Mouse (Mus musculus): ENCODE data around the gene Lss. TPM values are rescaled to one million over a fixed set of nuclear protein-coding genes. Genes with fewer than 3 reads are reported as not detected.

Lss gene
- polyA plus RNA-seq, 1 experiment from 2014 or later: 9.5 TPM

DNA sequence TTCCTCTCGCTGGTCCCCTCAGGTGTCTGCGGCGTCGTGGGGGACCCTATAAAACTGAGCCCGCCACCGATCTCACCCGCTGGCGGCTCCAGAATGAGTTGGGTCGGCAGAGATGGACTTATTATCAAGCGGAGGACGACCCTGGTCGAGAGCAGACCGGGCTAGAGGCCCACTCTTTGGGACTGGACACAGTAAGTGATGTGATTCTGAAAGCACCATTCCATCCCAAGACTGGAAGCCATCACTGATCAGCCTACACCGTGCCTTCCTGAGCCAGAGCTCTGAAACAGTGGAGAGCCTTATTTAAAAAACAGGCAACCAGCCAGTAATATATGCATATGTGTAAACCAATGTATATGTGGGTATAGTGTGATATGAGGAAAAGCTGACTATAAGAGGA, 440 bp downstream of the Lss start:
- Histone ChIP-seq H3K27me3 (replicated peaks) (no peaks in the 10 kb centered on the region), H3K36me3 (peaks cover 35% of the 10 kb centered on the region), H3K4me1 (peaks cover 17% of the 10 kb centered on the region), H3K4me2 (peak overlapping the region; percentile 88), H3K9me3 (no peaks in the 10 kb centered on the region), H3K27ac (replicated peaks) (peak overlapping the region; percentile 61), H3K9ac (peak overlapping the region; percentile 85), H3K4me3 (peak overlapping the region; percentile 79)
- 2% methylated on average over 14 of the region's 14 CpGs for WGBS
- no peak for ATAC-seq (ENCODE audit: extremely low read depth, insufficient number of reproducible peaks, low FRiP score, low TSS enrichment)

DNA sequence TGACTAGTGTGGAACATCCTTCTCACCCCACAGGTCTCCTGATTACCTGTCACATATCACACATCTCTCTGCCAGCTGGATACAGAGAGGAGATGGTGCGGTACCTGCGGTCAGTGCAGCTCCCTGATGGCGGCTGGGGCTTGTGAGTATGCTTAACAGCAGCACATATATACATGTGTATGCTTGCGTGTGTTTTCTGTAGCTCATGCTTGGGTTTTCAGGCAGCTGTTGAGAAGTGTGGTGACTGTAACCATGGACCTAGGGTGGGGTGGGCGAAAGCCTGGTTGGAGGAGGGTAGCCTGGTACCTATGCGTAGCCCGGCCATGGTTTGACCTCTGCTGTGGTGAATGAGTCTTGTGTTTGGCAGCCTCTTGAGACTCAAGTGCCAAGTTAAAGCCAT, 4.1 kb downstream of the Lss start:
- Histone ChIP-seq H3K36me3 (peaks cover 71% of the 10 kb centered on the region), H3K27ac (replicated peaks) (no peak overlapping the region), H3K4me2 (no peak overlapping the region), H3K27me3 (replicated peaks) (no peaks in the 10 kb centered on the region), H3K4me3 (no peak overlapping the region), H3K9ac (no peak overlapping the region), H3K9me3 (no peaks in the 10 kb centered on the region), H3K4me1 (peaks cover 14% of the 10 kb centered on the region)
- WGBS: 95% methylated on average over 7 of the region's 7 CpGs
- ATAC-seq (ENCODE audit: extremely low read depth, insufficient number of reproducible peaks, low FRiP score, low TSS enrichment): no peak

DNA sequence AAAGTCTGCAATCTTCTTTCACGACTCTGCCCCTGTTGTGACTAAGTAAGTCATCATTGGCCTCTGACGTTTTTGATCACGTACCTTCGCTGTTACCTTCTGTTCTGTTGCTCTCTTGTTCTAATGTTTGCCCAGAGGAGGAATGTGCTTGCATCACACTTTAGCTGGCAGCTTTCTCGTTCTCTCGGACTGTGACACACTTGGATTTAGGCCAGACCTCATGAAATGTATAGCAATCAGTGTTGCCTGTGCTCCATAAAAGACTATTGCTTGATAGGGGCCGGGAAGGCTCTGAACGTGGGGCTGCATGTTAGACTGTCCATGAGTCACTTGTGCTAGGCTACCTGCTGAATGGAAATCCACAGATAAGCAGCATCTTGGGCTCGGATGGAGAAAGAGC, 6.2 kb downstream of the Lss start:
- Histone ChIP-seq H3K4me1 (peaks cover under 1% of the 10 kb centered on the region; the same call in 1 of the 2 replicates), H3K36me3 (peaks cover 92% of the 10 kb centered on the region), H3K9ac (no peak overlapping the region), H3K27ac (replicated peaks) (no peak overlapping the region), H3K4me2 (no peak overlapping the region), H3K4me3 (no peak overlapping the region), H3K9me3 (no peaks in the 10 kb centered on the region), H3K27me3 (replicated peaks) (no peaks in the 10 kb centered on the region)
- WGBS: 71% methylated on average over 9 of the region's 9 CpGs
- no peak for ATAC-seq (ENCODE audit: extremely low read depth, insufficient number of reproducible peaks, low FRiP score, low TSS enrichment)

DNA sequence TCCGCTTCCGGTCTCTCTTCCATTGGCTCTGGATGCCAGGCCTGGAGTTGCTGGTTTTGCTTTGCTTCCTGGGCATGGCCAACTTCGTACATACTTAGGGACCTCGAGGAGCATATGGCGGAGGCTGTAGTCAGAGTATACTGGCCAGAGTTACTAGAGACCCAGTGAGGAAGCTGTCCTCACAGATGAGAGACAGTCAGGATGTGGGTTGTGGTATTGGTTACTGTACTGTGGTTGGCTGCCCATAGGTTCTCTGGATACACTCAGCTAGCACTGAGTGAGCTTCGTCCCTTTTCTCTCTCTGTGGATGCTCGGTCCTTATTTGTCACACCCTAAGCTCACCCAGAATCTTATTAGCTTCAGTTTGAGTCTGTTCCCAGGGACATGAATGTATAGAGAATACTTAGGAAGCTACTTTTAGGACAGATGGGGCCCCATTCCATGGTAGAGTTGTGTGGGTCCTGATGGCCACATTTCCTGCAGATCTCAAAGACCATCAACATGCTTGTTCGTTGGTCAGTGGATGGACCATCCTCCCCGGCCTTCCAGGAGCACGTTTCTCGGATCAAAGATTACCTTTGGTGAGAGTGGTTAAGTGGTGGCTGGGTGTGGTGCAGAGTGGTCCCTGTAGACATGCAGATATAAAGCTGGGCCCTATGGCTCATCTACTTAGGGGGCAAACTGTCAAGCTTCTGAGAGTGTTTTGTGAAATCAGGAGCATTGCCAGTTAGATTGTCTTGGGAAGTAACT, 10.1 kb downstream of the Lss start:
- H3K9ac ChIP-seq: no peak overlapping the region
- no peak overlapping the region for H3K27ac ChIP-seq (replicated peaks)
- H3K36me3 ChIP-seq: peaks cover 99% of the 10 kb centered on the region
- no peak for ATAC-seq (ENCODE audit: extremely low read depth, insufficient number of reproducible peaks, low FRiP score, low TSS enrichment)
- H3K4me2 ChIP-seq: no peak overlapping the region
- H3K9me3 ChIP-seq: no peaks in the 10 kb centered on the region
- WGBS: 88% methylated on average over 11 of the region's 11 CpGs
- no peaks in the 10 kb centered on the region for H3K27me3 ChIP-seq (replicated peaks)
- no peak overlapping the region for H3K4me3 ChIP-seq
- H3K4me1 ChIP-seq: no peaks in the 10 kb centered on the region

DNA sequence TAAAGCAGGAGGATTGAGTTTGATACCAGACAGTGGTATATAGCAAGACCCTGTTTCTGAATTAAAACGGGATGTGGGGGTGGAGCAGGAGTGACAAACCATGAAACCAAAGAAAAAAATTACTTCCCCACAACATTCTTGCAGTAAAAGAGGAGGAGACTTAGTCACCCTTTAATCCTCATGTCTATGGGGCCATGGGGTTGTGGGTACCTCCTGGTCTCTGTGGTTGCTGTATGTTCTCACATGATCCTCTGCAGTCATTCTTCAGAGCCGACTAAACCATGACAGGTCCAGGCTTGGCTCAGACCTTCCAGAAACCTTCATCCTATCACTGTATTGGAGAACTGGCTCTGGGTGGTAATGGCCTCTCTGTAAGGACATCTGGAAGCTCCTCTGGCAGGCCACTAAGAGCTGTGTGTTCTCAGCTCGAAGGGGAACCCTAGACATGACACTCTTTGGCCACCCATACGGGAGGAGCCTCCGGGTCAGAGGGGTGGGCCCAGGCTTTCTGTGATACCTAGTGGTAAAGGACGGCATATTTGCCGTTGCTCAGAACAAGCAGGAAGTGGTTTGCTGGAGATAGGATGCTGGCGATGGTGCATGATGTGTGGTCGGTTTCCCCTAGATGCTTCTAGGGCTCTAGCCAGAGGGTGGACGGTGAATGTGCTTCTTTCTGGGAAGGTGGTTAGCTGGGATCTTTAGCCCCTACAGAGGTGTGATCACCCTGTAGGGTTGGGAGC, 11.4 kb downstream of the Lss start:
- ATAC-seq (ENCODE audit: extremely low read depth, insufficient number of reproducible peaks, low FRiP score, low TSS enrichment): no peak
- Histone ChIP-seq H3K36me3 (peaks cover 99% of the 10 kb centered on the region), H3K4me3 (no peak overlapping the region), H3K4me1 (no peaks in the 10 kb centered on the region), H3K27me3 (replicated peaks) (no peaks in the 10 kb centered on the region), H3K4me2 (no peak overlapping the region), H3K9me3 (no peaks in the 10 kb centered on the region), H3K9ac (no peak overlapping the region), H3K27ac (replicated peaks) (no peak overlapping the region)
- WGBS: 75% methylated on average over 10 of the region's 10 CpGs

DNA sequence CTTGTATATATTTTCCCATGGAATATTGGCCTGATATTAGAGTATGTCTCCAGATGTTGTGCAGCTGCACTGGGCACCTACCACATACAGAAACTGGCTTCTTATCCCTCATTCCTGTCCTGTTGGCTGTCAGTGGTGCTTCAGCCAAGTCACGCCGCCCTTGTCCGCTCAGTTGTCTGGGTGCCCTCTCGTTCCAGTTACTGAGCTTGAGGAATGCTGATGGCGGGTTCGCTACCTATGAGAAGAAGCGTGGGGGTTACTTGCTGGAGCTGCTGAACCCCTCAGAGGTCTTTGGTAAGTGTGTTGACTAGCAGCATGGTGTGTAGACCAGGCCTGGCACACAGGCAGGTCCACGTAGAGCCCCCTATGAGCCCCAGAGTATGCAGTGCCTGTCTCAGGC, 15.2 kb downstream of the Lss start:
- no peak for ATAC-seq (ENCODE audit: extremely low read depth, insufficient number of reproducible peaks, low FRiP score, low TSS enrichment)
- 88% methylated on average over 8 of the region's 8 CpGs for WGBS

DNA sequence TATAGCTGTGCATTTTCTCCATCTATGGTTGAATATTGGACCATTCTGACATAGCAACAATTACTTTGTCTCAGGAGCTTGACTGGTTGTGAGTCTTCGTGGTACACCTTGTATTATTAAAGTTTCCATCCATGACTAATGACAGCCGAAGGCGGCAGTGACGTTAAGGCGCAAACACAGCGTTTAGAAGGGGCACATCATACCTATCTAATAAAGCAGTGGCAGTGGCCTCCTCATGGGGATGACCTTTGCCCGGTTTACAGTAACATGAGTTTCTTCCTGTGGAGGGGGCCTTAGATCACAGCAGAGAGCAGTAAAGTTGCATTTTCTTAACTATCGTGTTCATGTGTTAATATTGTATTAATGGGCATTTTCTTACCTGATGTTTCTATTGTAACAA, 16.8 kb downstream of the Lss start:
- no peaks in the 10 kb centered on the region for H3K9me3 ChIP-seq
- peaks cover 100% of the 10 kb centered on the region for H3K36me3 ChIP-seq
- no peak overlapping the region for H3K27ac ChIP-seq (replicated peaks)
- H3K27me3 ChIP-seq (replicated peaks): no peaks in the 10 kb centered on the region
- H3K9ac ChIP-seq: no peak overlapping the region
- ATAC-seq (ENCODE audit: extremely low read depth, insufficient number of reproducible peaks, low FRiP score, low TSS enrichment): no peak
- no peaks in the 10 kb centered on the region for H3K4me1 ChIP-seq
- no peak overlapping the region for H3K4me3 ChIP-seq
- H3K4me2 ChIP-seq: no peak overlapping the region
- 89% methylated on average over 8 of the region's 8 CpGs for WGBS

More for the DNA sequence above, 15.2 kb downstream of the Lss start:
- H3K27ac ChIP-seq (replicated peaks): no peak overlapping the region
- H3K9me3 ChIP-seq: no peaks in the 10 kb centered on the region
- H3K4me2 ChIP-seq: no peak overlapping the region
- no peak overlapping the region for H3K9ac ChIP-seq
- no peaks in the 10 kb centered on the region for H3K27me3 ChIP-seq (replicated peaks)
- H3K36me3 ChIP-seq: peaks cover 100% of the 10 kb centered on the region
- no peaks in the 10 kb centered on the region for H3K4me1 ChIP-seq
- no peak overlapping the region for H3K4me3 ChIP-seq

DNA sequence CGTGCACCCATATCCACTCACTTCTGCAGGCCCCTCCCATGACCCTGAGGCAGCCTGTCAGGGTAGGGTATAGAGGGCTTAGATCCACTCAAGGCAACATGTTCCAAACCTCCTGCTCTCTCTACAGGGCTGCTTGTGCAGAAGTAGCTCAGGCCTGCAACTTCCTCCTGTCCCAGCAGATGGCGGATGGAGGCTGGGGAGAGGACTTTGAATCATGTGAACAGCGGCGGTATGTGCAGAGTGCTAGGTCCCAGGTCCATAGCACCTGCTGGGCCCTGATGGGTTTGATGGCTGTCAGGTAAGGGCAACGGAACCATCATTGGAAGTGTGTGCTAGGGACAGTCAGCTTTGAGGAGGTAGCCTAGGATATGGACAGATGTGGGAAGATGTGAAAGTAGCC, 19.1 kb downstream of the Lss start:
- no peaks in the 10 kb centered on the region for H3K4me1 ChIP-seq
- H3K9ac ChIP-seq: no peak overlapping the region
- H3K27me3 ChIP-seq (replicated peaks): no peaks in the 10 kb centered on the region
- WGBS: 87% methylated on average over 5 of the region's 5 CpGs
- H3K4me3 ChIP-seq: no peak overlapping the region
- no peak overlapping the region for H3K27ac ChIP-seq (replicated peaks)
- peaks cover 96% of the 10 kb centered on the region for H3K36me3 ChIP-seq
- H3K4me2 ChIP-seq: no peak overlapping the region
- H3K9me3 ChIP-seq: no peaks in the 10 kb centered on the region
- no peak for ATAC-seq (ENCODE audit: extremely low read depth, insufficient number of reproducible peaks, low FRiP score, low TSS enrichment)

DNA sequence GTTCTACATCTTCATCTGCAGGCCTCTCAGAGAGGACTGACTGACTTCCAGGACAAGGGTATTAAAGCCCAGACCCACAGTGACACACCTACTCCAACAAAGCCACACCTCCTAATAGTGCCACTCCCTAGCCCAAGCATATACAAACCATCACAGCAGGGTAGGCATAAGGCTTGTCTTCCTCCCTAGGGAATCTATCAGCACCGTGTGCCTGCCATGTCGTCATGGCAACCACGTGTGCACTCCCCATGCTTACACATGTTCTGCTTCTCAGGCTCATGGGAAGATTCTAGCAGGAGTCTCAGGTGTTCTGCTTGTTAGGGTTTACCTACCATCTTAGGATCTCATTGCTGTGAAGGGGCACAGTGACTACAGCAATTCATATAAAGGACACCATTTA, 20.2 kb downstream of the Lss start:
- Histone ChIP-seq H3K27ac (replicated peaks) (no peak overlapping the region), H3K27me3 (replicated peaks) (no peaks in the 10 kb centered on the region), H3K9ac (no peak overlapping the region), H3K4me1 (no peaks in the 10 kb centered on the region), H3K4me2 (no peak overlapping the region), H3K9me3 (no peaks in the 10 kb centered on the region), H3K4me3 (no peak overlapping the region), H3K36me3 (peaks cover 92% of the 10 kb centered on the region)
- WGBS: 83% methylated on average over 3 of the region's 3 CpGs
- ATAC-seq (ENCODE audit: extremely low read depth, insufficient number of reproducible peaks, low FRiP score, low TSS enrichment): no peak

DNA sequence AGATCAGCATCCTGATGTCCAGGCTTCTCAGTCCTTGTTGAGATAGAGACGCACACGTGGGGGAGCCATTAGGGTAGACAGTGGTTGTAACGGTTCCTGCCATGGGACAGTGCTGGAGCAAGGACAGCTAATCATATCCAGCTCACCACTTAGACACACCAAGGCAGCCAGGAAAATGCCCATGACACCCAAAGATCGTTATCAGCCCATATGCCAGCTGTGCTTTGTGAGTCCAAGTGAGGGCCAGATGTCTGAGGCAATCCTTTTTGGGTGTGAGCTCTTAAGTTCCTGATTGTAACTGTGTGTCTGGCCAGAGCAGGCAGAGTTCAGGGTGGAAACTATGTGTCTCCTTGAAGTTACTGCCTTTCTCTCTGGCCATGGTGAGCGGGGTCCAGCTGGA, 22.7 kb downstream of the Lss start:
- no peak overlapping the region for H3K4me3 ChIP-seq
- no peak overlapping the region for H3K27ac ChIP-seq (replicated peaks)
- H3K9me3 ChIP-seq: no peaks in the 10 kb centered on the region
- 85% methylated on average over 5 of the region's 5 CpGs for WGBS
- no peaks in the 10 kb centered on the region for H3K4me1 ChIP-seq
- no peak overlapping the region for H3K4me2 ChIP-seq
- no peak for ATAC-seq (ENCODE audit: extremely low read depth, insufficient number of reproducible peaks, low FRiP score, low TSS enrichment)
- H3K36me3 ChIP-seq: peaks cover 67% of the 10 kb centered on the region
- no peaks in the 10 kb centered on the region for H3K27me3 ChIP-seq (replicated peaks)
- no peak overlapping the region for H3K9ac ChIP-seq

DNA sequence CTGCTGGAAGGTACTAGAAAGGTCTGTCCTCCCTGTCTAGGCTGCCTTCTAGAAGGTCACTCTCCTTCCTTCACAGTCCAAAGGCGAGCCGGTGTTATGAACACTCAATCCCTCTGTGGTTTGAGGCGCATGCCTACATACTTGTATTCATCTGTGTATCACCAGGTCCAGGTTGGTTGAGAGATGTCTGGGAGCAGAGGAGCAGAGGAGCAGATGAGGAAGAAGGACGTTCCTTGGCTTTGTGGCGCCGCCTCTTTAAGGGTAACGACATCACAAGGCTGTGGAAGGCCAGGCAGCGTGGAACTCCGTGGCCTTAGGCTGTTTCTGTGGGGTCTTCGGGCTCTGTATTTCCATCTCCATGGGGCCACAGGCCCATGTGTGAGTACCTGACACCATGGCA, 30.6 kb downstream of the Lss start, which contains the start of gene Spatc1l:
TSS of gene Spatc1l (plus strand) at position 301 of the 400 bp plus-strand sequence.
- Histone ChIP-seq H3K4me3 (no peak within 1 kb of the TSS), H3K9me3 (no peaks in the 10 kb centered on the region), H3K9ac (no peak within 1 kb of the TSS), H3K4me1 (no peaks in the 10 kb centered on the region), H3K27me3 (replicated peaks) (no peaks in the 10 kb centered on the region), H3K4me2 (no peak within 1 kb of the TSS), H3K27ac (replicated peaks) (no peak within 1 kb of the TSS), H3K36me3 (no peaks in the 10 kb centered on the region)
- no peak for ATAC-seq (ENCODE audit: extremely low read depth, insufficient number of reproducible peaks, low FRiP score, low TSS enrichment)
- 88% methylated on average over 10 of the region's 10 CpGs for WGBS

Measured in heart, embryonic 13.5 days (tissue).